Mouse (Mus musculus) gonadal fat pad, adult 2 months (tissue): ENCODE measurements around the gene N4bp1. TPM values are rescaled to one million over a fixed set of nuclear protein-coding genes. Genes with fewer than 3 reads are reported as not detected.

Source experiments
- DNase-seq: peaks from one replicate; pipeline ENCODE4 v3.0.0-alpha.2; 2012; ENCODE audit warnings: low read depth
- polyA plus RNA-seq: library from polyadenylated mRNA; depleted of rRNA; stranded (reverse); fragments of >200 nt; gene quantifications from 2 replicates; pipeline ENCODE4 v1.2.3, GENCODE M21; 2012; rRNA removed

The N4bp1 gene
- polyA plus RNA-seq, 1 experiment = 8.7 TPM

- DNase-seq = no peak
Observed at GRCm38 (mm10) chr8:86765669-86766068, 119.4 kb downstream of the N4bp1 start.

- no peak for DNase-seq
Observed at GRCm38 (mm10) chr8:86765155-86765554, 119.9 kb downstream of the N4bp1 start.

- no peak for DNase-seq
Observed at GRCm38 (mm10) chr8:86762806-86763205, 122.3 kb downstream of the N4bp1 start.

- DNase-seq = no peak
Observed at GRCm38 (mm10) chr8:86760746-86761145, 124.3 kb downstream of the N4bp1 start.

- no peak for DNase-seq
Observed at GRCm38 (mm10) chr8:86759090-86759491, 126.0 kb downstream of the N4bp1 start.

DNA sequence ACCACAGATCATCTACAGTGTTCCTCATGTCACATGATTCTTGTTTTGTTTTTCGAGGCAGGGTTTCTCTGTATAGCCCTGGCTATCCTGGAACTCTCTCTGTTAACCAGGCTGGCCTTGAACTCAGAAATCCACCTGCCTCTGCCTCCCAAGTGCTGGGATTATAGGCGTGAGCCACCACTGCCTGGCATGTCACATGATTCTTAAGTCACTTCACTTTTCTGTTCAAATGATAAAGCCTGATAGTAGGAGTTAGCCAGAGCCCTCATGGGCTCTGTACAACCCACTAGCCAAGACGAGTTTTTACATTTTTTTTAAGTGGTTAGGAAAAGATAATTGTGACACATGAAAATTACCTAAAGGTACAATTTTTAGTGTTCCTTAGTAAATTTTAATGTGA is 126.4 kb downstream of the N4bp1 start:
- DNase-seq = no peak

Other genes with a start within 250 kb of the N4bp1 start
- gene Gm10638, start 139.6 kb downstream of the N4bp1 start, polyA plus RNA-seq = 2.9 and 5.5 TPM in 2 replicates
- gene Siah1a, start 139.3 kb downstream of the N4bp1 start, polyA plus RNA-seq = 18.8 and 21.5 TPM in 2 replicates